Mouse (Mus musculus): Measurements from ENCODE around the gene Glis3.

Gene Glis3

GRCm38 (mm10) chr19:28679776-28680391, at the start of gene Glis3:
Glis3 (minus strand) TSS chr19:28680077.
- peak; percentile 83 to 90 for DNase-seq

- DNase-seq, result peak; percentile 78 to 81
These were observed 46.4 kb upstream of the Glis3 start for GRCm38 (mm10) chr19:28726161-28726880.

- no peak for DNase-seq
These were observed 44.8 kb upstream of the Glis3 start for GRCm38 (mm10) chr19:28724641-28725040.

DNA sequence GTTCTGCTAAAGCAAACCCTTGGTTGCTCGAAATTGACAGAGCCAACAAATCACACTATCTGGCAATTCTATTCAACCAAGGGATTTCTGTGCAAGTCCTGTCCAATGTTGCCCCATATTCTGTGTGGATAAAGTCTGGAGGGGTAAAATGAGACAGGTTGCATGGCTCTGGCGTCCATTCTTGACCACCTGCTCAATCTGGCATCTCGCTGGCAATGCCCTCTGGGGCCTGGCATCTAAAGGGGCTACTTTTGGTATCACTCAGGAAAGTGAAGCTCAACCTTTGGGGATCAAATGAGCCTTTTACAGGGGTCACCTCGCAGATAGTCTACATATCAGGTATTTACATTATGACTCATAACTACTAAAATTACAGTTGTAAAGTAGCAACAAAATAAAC, 42.7 kb upstream of the Glis3 start:
- no peak for DNase-seq

GRCm38 (mm10) chr19:28721834-28722233, 42.0 kb upstream of the Glis3 start:
- DNase-seq, result no peak

GRCm38 (mm10) chr19:28720016-28720415, 40.1 kb upstream of the Glis3 start:
- DNase-seq, result no peak

DNA sequence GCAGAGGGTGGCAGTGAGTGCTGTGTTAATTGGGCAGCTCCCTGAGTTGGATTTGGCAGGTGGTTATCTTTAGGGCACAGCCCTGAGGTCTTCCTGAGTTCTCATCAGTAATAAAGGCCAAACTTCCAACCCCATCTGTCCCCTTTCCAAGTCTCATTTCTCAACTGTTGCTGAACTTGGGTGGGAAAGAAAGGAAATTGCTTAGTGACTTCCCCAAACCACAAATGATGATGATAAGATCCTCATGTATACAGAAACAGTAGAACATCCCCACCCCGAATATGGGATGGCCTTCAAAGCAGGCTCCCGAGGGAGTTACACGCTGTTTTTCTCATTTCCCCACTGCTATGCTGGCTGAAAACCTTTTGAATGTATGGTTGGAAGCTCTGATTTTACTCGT, 34.8 kb upstream of the Glis3 start:
- peak in 1 of 2 experiments; percentile 22 for DNase-seq

DNA sequence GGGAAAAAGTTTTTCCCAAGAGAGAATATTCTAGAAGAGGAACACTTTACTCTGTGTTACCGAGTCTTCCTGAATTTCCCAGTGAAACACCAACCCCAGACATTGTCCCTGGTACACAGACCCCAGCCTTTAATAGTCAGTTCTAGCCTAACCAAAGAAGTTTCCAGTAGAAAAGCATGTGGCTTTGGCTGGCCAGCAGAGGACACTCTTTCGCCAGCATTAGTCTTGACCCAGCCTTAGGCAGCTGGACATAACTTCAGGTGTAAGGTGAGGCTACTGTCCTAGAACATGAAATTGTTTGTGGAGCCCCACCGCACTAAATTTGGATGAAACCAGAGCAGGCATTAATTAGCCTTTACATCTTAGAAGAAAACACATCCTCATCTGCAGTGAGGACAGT, 17.8 kb upstream of the Glis3 start:
- DNase-seq, result peak in 1 of 2 experiments; percentile 23

GRCm38 (mm10) chr19:28686398-28686797, 6.5 kb upstream of the Glis3 start:
- DNase-seq, result peak; percentile 21 to 40

DNA sequence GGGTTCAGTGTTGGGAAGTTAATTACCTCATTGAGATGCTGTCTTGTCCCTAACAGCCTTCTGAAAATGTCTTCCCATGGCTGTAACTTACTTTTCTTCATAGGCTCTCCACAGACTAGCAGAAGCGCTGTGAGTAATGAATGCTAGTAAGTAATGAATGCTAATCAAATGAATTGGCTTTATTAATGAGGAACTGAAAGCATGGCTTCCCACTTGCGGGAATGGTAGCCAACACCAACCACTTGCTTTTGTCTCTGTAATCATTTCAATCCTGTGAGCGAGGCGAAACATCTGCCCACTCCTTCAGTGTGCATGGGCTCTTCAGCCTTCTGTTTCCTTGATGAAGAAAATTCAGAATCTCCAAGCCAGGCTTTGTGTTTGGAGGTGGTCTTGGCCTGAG, 5.6 kb upstream of the Glis3 start:
- no peak for DNase-seq

- no peak for DNase-seq
These were observed 4.5 kb upstream of the Glis3 start for GRCm38 (mm10) chr19:28684347-28684746.

GRCm38 (mm10) chr19:28683346-28683745, 3.5 kb upstream of the Glis3 start:
- DNase-seq, result no peak

GRCm38 (mm10) chr19:28679291-28679775, 544 bp downstream of the Glis3 start:
- peak in 1 of 2 experiments; percentile 45 for DNase-seq

DNA sequence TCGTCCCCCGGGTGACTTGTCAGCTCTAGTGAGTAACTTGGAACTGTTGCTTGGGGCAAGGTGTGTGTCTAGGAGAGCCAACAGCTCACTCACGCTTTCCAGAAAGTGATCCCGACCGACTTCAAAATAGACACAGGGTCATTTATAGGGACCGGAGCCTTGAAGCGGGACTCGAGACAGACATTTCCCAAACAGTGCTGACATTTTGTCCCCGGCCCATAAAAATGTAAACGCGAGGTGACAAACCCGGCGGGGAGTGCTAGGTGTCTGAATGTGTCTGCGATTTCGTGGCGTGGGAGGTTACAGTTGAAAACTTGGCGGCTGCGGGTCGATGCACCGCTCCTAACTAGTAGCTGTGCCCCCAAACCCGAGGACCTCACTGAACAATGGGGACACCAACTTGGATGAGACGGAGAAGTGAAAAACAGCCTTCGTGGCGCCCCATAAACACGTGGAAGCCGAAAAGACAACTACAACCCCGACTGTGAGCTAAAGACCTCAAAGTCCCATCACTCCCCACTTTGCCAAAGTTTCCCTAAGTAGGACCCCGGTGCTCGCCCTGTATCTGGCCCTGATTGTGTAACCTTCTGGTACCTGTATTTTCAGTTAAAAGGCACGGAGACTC, 1.1 kb downstream of the Glis3 start:
- peak; percentile 42 to 47 for DNase-seq

DNA sequence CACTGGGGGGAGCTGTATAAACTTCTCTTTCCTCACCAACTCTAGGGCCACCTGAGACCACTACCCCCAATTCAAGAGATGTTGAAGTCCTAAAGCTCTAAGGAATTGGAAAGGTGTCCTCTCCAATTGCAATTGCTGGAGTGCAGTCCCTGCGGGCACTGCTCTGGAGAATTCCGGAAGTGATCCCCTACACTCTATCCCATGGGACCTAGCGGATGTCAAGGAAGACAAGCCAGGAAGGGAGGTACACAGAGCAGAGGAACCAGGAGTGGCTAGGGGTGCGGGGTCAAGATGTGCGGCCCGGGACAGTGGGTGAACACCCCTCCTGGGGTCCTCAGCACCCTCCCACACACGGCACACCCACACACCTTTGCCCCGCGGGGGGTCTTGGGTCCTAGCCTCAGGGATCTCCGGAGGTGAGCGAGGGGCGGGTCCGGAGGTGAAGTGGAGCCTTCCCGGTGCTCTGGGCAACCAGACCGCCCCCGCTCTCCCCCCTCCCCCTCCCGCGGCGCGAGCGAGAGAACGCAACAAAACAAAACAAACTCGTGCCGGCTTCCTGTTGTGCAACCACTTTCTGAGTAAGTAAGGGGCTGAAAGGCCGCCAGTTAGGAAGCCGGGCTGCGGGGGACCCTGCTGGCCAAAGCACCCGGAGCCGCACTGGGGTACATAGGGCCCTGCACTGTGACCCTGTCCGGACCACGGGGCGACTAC, 2.0 kb downstream of the Glis3 start:
- peak; percentile 76 to 84 for DNase-seq

- peak in 1 of 2 experiments; percentile 40 for DNase-seq
These were observed 2.7 kb downstream of the Glis3 start for GRCm38 (mm10) chr19:28677045-28677727.

DNA sequence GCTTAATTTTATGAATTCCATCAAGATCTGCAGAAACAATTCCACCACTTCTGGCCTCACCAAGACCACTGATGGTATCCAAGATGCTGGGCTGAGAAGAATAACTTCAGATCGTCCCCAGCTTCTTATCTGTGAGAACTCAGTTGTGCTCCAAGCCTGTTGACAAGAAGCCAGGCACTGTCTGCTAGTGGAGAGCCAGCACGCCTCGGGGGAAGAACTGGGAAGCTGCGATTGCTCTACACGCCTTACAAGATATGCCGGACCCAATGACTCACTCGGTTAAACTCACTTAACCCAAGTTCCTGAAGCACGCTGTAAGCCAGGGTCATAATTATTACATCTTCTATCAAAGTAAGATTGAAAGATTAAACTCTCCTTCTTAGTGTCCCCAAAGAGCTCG, 16.1 kb downstream of the Glis3 start:
- DNase-seq, result no peak

DNA sequence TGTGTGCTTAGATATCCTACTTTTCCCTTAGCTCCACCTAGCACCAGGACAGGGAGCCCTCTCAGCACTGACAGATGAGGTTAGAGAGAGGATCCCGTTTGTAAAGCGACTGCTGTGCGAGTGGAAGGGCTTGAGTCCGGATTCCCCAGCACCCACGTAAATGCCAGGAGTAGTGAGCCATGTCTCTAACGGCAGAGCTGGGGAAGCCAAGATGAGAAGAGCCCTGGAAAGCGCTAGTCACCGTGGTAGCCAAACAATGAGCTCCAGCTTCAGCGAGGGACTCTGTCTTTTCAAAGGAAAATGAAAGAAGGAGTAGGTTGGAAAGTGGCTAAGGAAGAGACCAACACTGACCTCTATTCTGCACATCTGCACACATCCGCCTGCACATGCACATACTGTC, 16.7 kb downstream of the Glis3 start:
- no peak for DNase-seq

DNA sequence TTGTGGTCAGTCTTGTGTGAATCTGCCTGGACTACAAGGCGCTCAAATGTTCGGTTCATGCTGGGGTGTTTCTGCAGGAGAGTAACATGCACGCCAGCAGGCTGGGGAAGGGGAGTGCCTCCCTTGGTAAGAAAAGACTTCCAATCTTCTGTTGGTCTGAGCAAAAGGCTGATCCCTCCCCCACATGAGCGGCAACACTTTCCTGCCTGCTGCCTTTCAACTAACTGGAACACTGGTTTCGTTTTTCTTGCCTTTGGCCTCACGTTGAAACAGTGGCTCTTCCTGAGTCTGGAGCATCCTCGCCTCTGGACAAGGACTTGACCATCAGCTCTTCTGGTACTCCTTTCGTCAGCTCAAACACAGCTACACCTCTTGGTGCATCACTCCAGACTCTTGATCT, 17.4 kb downstream of the Glis3 start:
- no peak for DNase-seq

- DNase-seq, result peak; percentile 48 to 70
These were observed 19.0 kb downstream of the Glis3 start for GRCm38 (mm10) chr19:28660912-28661311.

DNA sequence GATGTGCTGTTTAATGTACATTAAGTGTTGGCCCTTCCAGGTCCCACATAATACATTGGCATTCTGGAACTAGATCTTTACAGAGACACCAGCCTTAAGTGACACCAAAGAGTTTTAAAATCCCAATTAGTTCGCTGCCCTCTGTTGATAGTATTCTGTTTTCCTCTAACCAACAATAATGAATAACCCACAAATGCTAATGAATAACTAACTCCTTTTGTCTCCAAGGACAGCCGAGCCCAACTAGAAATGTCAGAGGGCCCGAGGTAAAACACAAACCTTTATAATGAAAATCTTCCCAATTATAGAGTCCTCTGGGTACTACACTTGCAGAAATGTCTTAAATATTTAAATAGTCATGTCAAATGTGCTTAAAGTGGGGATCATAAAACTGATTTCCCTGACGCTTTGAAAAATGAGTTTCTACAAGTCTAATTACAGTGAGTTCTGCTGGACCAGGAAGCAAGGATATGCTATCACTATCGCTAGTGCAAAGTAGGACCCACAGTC, 22.1 kb downstream of the Glis3 start:
- no peak for DNase-seq

DNA sequence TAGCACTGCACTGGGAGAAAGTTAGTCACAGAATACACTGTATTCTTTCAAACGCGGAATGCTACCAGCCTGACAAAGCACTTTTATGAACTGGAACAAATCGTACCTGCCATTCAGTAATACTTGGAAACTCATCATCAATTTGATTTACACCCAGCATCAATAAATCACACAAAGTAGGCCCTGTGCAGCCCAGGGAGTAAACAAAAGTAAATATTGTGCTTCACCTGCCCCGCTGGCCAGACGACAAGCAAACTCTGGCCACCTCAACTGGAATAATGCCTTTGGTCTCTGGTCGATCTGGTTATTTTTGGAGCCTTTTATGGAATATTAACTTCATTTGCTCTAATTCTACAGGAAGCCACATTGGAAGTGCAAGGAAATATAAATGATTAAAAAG, 23.0 kb downstream of the Glis3 start:
- DNase-seq, result no peak

Measured in kidney, postnatal 4 days (tissue).